Mouse (Mus musculus): ENCODE measurements around the gene Palm. TPM values are rescaled to one million over a fixed set of nuclear protein-coding genes. Genes with fewer than 3 reads are reported as not detected.
A peak's percentile ranks its signal among the peaks of the same experiment; 100 is the strongest.

Gene Palm
- total RNA-seq, 2 experiments from 2014 or later = 48.6 to 80.1 TPM

DNA sequence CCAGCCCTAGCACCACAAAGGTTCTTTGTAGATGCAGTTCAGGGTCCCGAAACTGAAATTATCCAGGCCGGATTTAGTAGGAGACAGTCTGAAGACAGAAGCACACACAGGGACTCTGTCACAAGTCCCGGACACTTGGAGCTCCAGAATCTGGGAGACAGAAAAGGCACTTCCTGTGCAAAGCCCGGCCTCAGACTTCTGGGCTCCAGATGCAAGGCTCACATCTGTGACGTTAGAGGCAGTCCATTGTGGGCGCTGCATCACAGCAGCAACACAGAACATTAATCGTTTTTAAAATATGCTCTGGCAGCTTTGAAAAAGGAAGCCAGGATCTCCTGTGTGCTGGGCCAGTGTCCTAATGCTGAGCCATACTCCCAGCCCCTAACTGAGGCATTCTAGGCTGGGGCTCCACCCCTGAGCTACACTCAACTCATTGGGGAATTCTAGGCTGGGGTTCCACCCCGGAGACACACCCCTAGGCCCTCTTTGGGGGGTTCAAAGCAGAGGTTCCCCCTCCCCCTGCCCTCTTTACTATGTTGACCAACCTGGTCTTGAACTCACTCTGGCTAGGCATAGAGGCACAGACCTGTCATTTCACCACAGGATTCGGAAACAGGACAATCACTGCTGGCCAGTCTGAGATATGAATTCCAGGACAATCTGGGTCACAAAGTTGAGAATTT, 58.9 kb downstream of the Palm start:
- ATAC-seq (replicated peaks; ENCODE audit: poor library complexity, severe bottlenecking) = no peak

DNA sequence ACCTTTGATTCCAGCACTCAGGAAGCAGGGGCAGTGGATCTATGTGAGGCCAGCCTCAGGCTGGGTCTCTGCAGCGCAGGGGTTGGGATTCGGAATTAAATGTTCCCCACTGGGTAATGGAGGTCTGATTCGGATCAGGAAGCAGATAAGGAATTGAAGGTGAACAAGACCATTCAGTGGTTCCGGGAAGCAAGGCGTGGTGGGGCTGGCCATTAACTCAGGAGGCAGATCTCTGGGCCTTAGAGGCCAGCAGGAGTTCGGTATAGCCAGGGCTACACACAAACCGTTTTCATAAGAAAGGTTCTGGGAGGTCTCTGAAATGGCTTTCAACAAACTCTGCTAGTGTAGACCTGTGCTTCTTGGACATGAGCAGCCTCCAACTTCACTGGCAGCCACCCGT, 59.5 kb downstream of the Palm start:
- no peak for ATAC-seq (replicated peaks; ENCODE audit: poor library complexity, severe bottlenecking)

DNA sequence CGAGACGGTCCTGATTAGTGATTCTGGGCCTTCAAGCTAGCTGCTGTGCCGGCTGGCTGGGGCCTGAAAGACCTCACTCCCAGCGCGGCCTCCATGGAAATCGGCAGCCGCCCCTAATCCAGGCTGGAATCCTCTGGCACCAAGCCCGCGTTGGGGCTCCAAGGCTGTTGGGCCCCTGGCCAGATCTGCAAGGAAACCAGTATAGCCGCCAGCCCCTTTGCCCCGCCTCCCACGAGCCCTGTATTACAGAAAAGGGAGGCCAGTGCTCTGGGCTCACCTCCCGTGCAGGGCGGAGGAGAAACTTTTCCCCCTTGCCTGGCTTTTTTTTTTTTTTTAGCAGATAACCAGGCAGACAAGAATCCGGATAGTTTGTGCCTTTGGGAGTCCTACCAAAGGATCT, 60.0 kb downstream of the Palm start:
- no peak for ATAC-seq (replicated peaks; ENCODE audit: poor library complexity, severe bottlenecking)

DNA sequence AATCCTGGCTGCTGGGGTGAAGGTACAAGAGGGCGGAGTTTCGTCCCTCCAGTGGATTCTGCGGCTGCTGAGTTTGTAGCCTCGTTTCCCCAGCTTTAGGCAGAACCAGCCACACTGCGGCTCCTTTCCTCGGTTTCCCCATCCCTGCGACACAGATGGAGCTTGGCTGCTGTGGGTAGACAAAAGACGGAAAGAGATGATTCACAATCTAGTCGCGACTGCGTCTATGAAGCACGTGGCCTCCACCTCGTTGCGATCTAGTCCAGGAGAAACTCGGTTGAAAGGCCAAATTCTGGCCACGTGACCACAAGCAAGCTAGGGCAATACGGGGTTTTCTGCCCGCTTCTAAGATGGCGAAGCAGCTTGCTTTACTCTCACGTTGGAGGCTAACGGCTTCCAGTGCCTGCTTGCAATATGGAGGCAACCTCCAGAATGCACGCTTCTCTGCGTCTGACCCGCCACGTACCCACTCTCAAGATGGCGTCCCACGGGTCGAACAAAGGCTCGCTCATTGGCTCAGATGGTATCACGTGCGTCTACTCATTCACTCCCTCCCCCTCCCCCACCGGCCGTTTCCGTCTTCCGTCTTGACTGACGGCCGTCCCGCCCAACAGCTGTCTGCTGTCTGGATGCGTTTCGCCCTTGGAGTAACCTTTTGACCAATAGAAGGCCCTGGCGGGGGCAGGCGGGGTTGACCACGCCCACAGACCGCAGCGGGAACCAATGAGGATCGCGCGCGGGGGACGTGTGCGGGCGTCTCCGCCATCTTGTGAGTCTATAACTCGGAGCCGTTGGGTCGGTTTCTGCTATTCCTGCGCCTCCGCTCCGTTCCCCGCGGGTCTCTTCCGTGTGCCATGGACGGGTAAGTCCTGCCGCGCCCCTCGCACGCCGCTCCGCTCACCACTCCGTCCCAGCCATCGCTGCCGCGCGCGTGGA, 60.8 kb downstream of the Palm start, which contains the start of gene Ptbp1:
TSS of gene Ptbp1 (plus strand) at position 568 of the 936 bp plus-strand sequence.
- peak; percentile 67 for ATAC-seq (replicated peaks; ENCODE audit: poor library complexity, severe bottlenecking)

DNA sequence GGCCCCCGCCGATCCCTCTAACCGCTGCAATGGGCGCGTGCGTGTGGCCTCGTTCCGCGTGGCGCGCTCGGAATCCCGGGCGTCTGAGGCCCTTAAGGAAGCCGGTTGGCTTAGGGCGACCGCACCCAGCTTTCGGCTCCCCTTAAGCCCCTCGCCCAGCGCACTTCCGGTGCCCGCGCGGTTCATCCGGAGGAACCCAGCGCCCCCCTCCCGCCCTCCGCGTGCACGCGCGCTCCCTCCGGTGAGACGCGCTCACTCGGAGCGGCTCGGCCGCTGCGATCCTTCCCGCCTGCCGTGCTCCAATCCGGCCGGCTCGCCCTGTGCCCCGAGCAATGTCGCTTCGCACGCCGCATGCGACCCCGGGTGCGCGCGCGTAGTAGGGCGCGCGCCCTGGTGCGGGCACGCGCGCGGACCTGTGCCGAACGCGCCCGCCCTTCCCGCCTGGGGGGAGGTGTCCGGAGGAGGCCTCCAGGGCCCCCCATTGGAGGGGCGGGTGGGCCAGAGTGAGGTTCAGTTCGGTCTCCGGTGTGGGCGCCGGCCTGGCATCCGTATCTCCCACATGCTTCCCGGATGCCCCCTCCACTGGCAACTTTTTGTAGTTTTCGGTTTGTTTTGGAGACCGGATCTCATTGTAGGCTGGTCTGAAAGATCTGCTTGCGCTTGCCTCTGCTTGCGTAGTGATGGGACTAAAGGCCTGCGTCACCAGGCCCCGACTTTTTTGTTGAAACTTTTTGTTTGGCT, 61.6 kb downstream of the Palm start:
- peak; percentile 13; the same call in 1 of the 2 replicates for ATAC-seq (replicated peaks; ENCODE audit: poor library complexity, severe bottlenecking)

- ATAC-seq (replicated peaks; ENCODE audit: poor library complexity, severe bottlenecking) = no peak
Observed at GRCm38 (mm10) chr10:79855558-79856184, 62.3 kb downstream of the Palm start.

- no peak for ATAC-seq (replicated peaks; ENCODE audit: poor library complexity, severe bottlenecking)
Observed at GRCm38 (mm10) chr10:79856280-79856679, 62.9 kb downstream of the Palm start.

- ATAC-seq (replicated peaks; ENCODE audit: poor library complexity, severe bottlenecking) = no peak
Observed at GRCm38 (mm10) chr10:79856704-79857451, 63.5 kb downstream of the Palm start.

GRCm38 (mm10) chr10:79857452-79857811, 64.1 kb downstream of the Palm start:
- peak; percentile 19 for ATAC-seq (replicated peaks; ENCODE audit: poor library complexity, severe bottlenecking)

DNA sequence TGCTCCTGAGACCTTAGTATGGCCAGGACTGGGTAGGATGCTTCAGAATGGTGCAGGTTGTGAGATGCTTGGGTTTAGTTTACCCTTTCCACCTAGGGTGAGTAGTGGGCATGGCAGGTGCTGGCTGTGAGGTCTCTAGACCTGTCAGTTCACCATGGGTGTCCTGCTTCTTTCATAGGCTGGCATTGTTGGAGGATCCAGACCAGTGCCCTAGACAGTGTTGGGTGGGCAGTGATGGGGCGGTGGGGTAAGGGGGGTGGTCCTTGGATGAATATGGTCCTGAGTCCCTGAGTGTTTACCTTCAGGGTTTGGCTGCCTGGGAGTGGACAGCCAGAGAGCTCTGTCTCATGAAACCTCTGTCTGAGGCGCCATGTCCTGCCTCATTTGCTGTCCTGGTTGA, 64.5 kb downstream of the Palm start:
- no peak for ATAC-seq (replicated peaks; ENCODE audit: poor library complexity, severe bottlenecking)

DNA sequence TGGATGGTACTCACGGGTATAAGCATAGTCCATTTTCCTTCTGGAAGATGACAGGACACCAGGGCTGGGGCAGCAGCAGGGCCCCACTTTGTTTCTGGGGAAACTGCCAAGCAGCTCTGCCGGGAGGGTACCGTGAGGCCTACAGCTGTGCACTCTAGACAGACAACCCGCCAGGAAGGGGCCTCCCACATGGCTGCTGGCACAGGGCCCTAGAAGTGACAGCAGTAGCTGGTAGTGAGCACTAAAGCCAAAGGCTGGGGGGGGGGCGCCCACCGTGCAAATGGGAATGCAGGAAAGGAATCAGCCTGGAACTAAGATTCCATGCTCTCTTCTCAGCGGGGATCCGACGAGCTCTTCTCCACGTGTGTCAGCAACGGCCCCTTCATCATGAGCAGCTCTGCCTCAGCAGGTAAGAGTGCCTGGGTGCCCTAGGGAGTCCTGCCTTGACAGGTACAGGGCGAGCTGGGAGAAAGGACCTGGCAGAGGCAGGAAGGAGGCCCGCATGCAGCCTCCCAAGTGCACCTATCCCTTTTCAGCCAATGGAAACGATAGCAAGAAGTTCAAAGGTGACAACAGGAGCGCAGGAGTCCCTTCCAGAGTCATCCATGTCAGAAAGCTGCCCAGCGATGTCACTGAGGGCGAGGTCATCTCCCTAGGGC, 65.2 kb downstream of the Palm start:
- no peak for ATAC-seq (replicated peaks; ENCODE audit: poor library complexity, severe bottlenecking)

DNA sequence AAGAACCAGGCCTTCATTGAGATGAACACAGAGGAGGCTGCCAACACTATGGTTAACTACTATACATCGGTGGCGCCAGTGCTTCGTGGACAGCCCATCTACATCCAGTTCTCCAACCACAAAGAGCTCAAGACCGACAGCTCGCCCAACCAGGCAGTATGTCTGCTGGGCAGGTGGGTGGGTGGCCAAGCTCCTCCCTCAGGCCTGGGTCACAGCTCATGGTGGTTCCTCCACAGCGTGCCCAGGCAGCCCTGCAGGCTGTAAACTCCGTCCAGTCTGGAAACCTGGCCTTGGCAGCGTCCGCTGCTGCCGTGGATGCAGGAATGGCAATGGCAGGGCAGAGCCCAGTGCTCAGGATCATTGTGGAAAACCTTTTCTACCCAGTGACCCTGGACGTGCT, 65.7 kb downstream of the Palm start:
- no peak for ATAC-seq (replicated peaks; ENCODE audit: poor library complexity, severe bottlenecking)

GRCm38 (mm10) chr10:79860079-79860911, 66.9 kb downstream of the Palm start:
- ATAC-seq (replicated peaks; ENCODE audit: poor library complexity, severe bottlenecking) = no peak

GRCm38 (mm10) chr10:79861230-79862048, 68.1 kb downstream of the Palm start:
- ATAC-seq (replicated peaks; ENCODE audit: poor library complexity, severe bottlenecking) = no peak

- ATAC-seq (replicated peaks; ENCODE audit: poor library complexity, severe bottlenecking) = no peak
Observed at GRCm38 (mm10) chr10:79862049-79862788, 68.8 kb downstream of the Palm start.

DNA sequence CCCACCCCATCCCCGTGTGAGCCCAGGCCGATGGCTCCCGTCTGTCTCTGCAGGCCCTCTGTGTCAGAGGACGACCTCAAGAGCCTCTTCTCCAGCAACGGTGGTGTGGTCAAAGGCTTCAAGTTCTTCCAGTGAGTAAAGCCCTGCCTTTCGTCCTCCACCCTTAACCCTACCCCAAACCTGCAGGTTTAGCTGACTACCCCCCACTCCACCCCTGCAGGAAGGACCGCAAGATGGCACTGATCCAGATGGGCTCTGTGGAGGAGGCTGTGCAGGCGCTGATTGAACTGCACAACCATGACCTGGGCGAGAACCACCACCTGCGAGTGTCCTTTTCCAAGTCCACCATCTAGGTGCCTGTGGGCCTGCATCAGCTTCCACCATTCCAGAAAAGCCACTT, 69.6 kb downstream of the Palm start:
- ATAC-seq (replicated peaks; ENCODE audit: poor library complexity, severe bottlenecking) = no peak

All from granulocyte monocyte progenitor cell, adult 5-6 weeks (primary cell).